Mouse (Mus musculus) thymus, adult 2 months (tissue): Measurements from ENCODE around the gene Col18a1. TPM values are rescaled to one million over a fixed set of nuclear protein-coding genes. Genes with fewer than 3 reads are reported as not detected.

Experiments
- DNase-seq: peaks from one replicate; pipeline ENCODE4 v3.0.0; 2021
- H3K27ac ChIP-seq: fragments of 200-500 bp; 2 replicates; pipeline ENCODE4 v1.5.1; 2012; ENCODE audit warnings: low read length, control low read depth; ENCODE audit not compliant: control insufficient read depth, insufficient read depth
- H3K27me3 ChIP-seq: fragments of 200-500 bp; 2 replicates; pipeline ENCODE4 v1.6.1; 2012; ENCODE audit warnings: mild to moderate bottlenecking, low read length, moderate library complexity, mixed read lengths; ENCODE audit not compliant: control insufficient read depth, insufficient read depth
- H3K36me3 ChIP-seq: fragments of 200-500 bp; 2 replicates; pipeline ENCODE4 v1.6.1; 2012; ENCODE audit warnings: mild to moderate bottlenecking, low read length, moderate library complexity; ENCODE audit not compliant: control insufficient read depth, insufficient read depth
- H3K4me1 ChIP-seq: fragments of 200-500 bp; replicated peaks from 2 replicates; pipeline ENCODE4 v1.6.1; 2012; ENCODE audit warnings: low read length; ENCODE audit not compliant: control insufficient read depth, insufficient read depth
- H3K4me3 ChIP-seq: fragments of 200-500 bp; 2 replicates; pipeline ENCODE4 v1.5.1; 2012; ENCODE audit warnings: mild to moderate bottlenecking, low read length, control low read depth, moderate library complexity; ENCODE audit not compliant: control insufficient read depth, insufficient read depth
- CTCF ChIP-seq: fragments of 200-500 bp; IDR thresholded peaks from 2 replicates; pipeline ENCODE4 v1.5.1; 2012; ENCODE audit warnings: mild to moderate bottlenecking, control low read depth, low read length, moderate library complexity, borderline replicate concordance; ENCODE audit not compliant: control insufficient read depth, poor library complexity, insufficient read depth; ENCODE audit errors: extremely low read depth
- POLR2A ChIP-seq: fragments of 200-500 bp; IDR thresholded peaks from 2 replicates; pipeline ENCODE4 v1.6.1; 2012; ENCODE audit warnings: mild to moderate bottlenecking, low read length, control low read depth, moderate library complexity; ENCODE audit not compliant: control insufficient read depth, poor library complexity, insufficient read depth; ENCODE audit errors: extremely low read depth
- WGBS: fragments of 180-500 bp; shearing (Covaris S2); methylation state at CpG from one replicate; pipeline ENCODE4 v1.1.7; 2018; 5-methylcytosine and 5-hydroxymethylcytosine counted together
- polyA plus RNA-seq: library from polyadenylated mRNA; depleted of rRNA; stranded (reverse); fragments of >200 nt; gene quantifications from 2 replicates; pipeline ENCODE4 v1.2.3, GENCODE M21; 2012

Col18a1 gene
- polyA plus RNA-seq, 1 experiment: 20.7 TPM

DNA sequence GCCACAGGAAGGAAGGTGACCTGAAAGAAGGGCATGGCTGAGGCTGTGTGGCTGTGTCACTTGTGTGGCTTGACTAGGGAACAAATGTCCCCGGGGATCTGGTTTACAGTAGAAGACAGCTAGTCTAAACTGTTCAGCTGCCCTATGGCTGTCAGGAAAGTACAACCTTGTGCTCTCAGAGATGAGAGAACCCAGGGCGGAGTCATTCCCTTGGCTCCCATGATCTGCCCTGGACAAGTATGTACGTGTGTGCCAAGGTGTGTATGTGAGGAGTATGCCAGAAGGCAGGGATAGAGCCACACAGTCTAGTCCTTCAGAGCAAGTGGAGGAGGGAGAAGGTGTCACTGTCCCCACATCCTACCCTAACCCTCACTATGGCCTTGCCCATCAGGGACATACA, 44.3 kb upstream of the Col18a1 start:
- Histone ChIP-seq H3K4me1 (no peaks in the 10 kb centered on the region), H3K27me3 (no peaks in the 10 kb centered on the region), H3K36me3 (no peaks in the 10 kb centered on the region), H3K4me3 (no peak overlapping the region), H3K27ac (no peak overlapping the region)
- DNase-seq: no peak
- 77% methylated on average over 3 of the region's 3 CpGs for WGBS
- TF ChIP-seq POLR2A (no peak), CTCF (no peak)

- WGBS: 91% methylated on average over 5 of the region's 5 CpGs
- Histone ChIP-seq H3K4me3 (no peak overlapping the region), H3K27me3 (no peaks in the 10 kb centered on the region), H3K27ac (no peak overlapping the region), H3K36me3 (no peaks in the 10 kb centered on the region), H3K4me1 (no peaks in the 10 kb centered on the region)
- TF ChIP-seq CTCF (no peak), POLR2A (no peak)
- no peak for DNase-seq
These were observed 42.9 kb upstream of the Col18a1 start for GRCm38 (mm10) chr10:77209261-77209660.

DNA sequence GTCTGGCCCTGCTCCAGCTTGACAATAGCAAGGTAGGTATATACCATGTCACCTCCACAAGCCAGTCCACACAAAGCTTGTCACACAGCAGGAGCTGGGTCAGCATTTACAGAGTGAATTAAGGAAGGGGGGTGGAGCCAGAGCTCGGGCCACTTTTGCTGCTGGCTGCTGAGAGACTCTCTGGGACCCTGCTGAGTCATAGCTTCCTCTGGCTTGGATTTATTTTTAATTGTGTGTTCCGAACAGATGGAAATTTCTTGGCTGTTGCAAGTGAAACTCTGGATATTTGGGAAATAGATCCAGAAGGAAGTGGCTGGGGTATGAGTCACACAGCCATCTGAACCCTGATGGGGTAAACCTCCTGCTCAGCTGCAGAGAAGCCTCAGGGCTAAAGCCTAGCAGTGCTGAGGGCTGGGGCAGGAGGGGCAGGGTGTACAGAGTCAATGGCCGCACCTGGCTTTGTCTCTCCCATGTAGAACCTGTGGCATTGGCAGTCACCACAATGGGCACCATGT, 40.3 kb upstream of the Col18a1 start:
- 42% methylated on average over 3 of the region's 3 CpGs for WGBS
- H3K27me3 ChIP-seq: no peaks in the 10 kb centered on the region
- H3K4me1 ChIP-seq: no peaks in the 10 kb centered on the region
- no peak for DNase-seq
- no peak overlapping the region for H3K4me3 ChIP-seq
- H3K36me3 ChIP-seq: no peaks in the 10 kb centered on the region
- TF ChIP-seq CTCF: no peak
- TF ChIP-seq POLR2A: no peak
- no peak overlapping the region for H3K27ac ChIP-seq

DNA sequence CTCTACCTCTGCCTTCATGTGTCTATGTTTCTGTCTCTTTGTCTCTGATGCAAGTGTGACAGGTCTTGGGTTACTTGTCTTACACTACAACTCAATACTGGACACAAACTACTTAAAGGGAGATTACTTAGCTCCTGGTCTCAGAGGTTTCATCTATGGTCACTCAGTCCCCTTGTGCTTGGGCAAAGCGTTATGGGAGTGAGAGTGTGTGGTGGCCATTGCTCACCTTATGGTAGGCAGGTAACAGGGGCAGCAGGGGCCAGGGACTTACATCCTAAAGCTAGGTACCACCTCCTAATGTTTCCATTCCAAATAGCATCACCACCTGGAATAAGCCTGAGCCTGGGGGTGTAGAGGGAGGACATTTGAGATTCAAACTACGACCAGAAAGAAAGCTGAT, 39.8 kb upstream of the Col18a1 start:
- Histone ChIP-seq H3K4me3 (no peak overlapping the region), H3K36me3 (no peaks in the 10 kb centered on the region), H3K4me1 (no peaks in the 10 kb centered on the region), H3K27me3 (no peaks in the 10 kb centered on the region), H3K27ac (no peak overlapping the region)
- no peak for DNase-seq
- 95% methylated on average over 2 of the region's 2 CpGs for WGBS
- TF ChIP-seq CTCF: no peak
- TF ChIP-seq POLR2A: no peak

DNA sequence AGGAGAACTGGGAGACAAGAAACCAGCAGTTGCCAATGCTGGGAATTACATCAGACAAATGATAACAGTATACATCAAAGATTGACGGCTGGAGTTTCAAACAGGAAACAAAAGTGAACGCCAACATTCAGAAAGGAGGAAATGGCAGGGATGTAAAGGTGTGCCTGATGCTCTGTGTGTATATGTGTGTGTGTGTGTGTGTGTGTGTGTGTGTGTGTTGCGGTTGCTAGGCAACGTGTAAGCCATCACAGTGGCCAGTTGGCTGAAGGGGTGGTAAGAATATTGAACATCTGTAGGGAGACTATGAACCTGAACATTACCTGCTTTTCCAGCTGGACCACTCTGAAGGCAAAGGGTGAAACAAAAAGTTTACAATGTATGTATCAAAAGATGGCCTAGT, 37.6 kb upstream of the Col18a1 start:
- no peak overlapping the region for H3K27ac ChIP-seq
- no peaks in the 10 kb centered on the region for H3K36me3 ChIP-seq
- TF ChIP-seq CTCF: no peak
- TF ChIP-seq POLR2A: no peak
- no peak for DNase-seq
- H3K4me3 ChIP-seq: no peak overlapping the region
- no peaks in the 10 kb centered on the region for H3K27me3 ChIP-seq
- WGBS: 67% methylated on average over 4 of the region's 4 CpGs
- H3K4me1 ChIP-seq: no peaks in the 10 kb centered on the region

GRCm38 (mm10) chr10:77201919-77202318, 35.6 kb upstream of the Col18a1 start:
- TF ChIP-seq CTCF (no peak), POLR2A (no peak)
- H3K36me3 ChIP-seq: no peaks in the 10 kb centered on the region
- no peaks in the 10 kb centered on the region for H3K4me1 ChIP-seq
- H3K4me3 ChIP-seq: no peak overlapping the region
- no peaks in the 10 kb centered on the region for H3K27me3 ChIP-seq
- DNase-seq: no peak
- 95% methylated on average over 5 of the region's 5 CpGs for WGBS
- H3K27ac ChIP-seq: no peak overlapping the region

GRCm38 (mm10) chr10:77200295-77200694, 33.9 kb upstream of the Col18a1 start:
- Histone ChIP-seq H3K4me1 (no peaks in the 10 kb centered on the region), H3K27ac (no peak overlapping the region), H3K36me3 (no peaks in the 10 kb centered on the region), H3K4me3 (no peak overlapping the region), H3K27me3 (no peaks in the 10 kb centered on the region)
- WGBS: 92% methylated on average over 9 of the region's 9 CpGs
- no peak for TF ChIP-seq POLR2A
- no peak for TF ChIP-seq CTCF
- DNase-seq: no peak
